Mouse (Mus musculus) ovary, postnatal 14 days (tissue): Measurements from ENCODE around the gene Pglyrp1.

Experiments
- DNase-seq: peaks from one replicate; pipeline ENCODE4 v3.0.0; 2022; ENCODE audit warnings: low spot score

Gene Pglyrp1

DNA sequence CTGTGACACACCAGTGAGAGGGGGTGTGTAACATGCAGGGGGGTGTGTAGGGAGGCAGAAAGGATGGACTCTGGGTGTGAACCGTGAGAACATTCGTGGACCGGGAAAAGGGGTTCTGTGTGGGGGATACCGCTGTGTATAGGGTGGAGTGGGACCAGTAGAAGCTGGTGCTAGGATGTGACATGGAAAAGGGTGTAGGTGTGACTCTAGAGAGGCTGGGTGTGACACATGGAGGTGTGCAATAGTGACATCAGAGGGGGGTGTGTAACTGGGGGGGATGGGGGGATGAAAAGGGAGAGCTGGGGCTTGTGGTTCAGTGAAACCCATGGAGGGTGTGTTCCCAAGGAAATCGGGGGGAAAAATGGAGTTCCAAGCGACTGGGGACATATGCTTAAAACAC lies 55.8 kb downstream of the Pglyrp1 start:
- DNase-seq = no peak

DNA sequence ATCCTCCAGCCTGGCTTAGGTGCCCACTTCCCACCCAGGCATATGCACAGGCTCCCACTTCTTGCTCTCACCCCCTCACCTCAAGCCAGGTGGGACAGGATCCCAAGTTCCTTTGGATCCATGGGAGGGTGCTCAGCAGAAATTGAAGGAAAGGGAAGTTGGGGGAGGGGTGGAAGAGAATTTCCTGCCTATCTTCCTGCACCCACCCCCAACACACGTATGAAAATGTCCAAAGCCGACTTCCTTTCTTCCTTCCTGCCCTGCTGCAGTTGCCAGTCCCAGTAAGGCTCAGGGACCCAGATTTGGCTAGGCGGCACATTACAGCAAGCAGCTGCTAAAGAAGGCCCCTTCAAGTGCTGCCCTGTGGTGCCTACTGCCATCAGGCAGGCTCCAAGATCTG lies 56.6 kb downstream of the Pglyrp1 start:
- no peak for DNase-seq
